Mouse (Mus musculus) cerebellum, adult (tissue): ENCODE measurements around the gene Aco1.
"Not testable (repeated sequence)": the region's sequence is repeated elsewhere in the genome, so short reads cannot be mapped to it uniquely, and the experiment has no call there.

Source experiments
- ATAC-seq: cut with Nextera tagmentation; 2 replicates; pipeline ENCODE4 v1.9.2; 2017; ENCODE audit warnings: mild to moderate bottlenecking, moderate library complexity, mixed read lengths; ENCODE audit not compliant: insufficient number of reproducible peaks, low FRiP score, low TSS enrichment

Gene Aco1

DNA sequence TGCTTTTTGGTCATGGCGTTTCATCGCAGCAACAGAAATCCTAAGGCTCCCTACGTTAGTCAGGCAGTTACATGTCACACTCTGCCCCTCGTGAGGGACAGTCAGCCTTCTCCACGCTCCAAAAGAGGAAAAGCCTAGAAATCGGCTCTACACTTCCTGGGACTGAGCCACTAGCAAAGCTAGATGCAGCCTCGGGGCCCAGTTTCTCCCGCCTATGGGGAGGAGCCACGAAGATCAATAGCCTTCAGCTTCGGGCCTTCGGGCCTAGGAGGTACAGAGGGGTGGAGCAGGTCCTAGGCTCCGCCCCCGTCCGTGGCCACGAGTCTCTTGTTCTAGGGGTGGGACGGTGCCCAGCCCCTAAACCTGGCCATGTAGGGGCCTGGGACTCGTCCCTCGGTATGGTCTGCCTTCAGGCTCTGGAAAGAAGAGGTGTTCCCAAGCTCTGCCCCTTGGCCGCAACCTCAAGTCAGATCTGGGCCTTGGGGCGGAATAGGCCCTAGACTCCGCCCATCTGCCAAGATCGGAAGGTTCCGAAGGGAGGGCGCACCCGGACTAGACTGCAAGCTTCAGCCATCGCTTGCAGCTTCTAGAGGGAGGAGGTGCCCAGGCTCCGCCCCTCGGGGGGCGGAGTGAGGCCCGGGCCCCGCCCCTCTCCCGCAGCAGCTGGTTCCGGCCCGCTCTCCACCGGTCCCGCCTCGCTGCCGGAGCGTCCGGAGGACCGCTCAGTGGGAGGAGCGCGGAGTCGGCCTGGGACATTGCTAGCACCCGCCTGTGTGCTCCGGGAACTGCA lies at the start of gene Aco1:
TSS of gene Aco1 (plus strand) at position 339 of the 790 bp plus-strand sequence.
- peak; percentile 92 for ATAC-seq

DNA sequence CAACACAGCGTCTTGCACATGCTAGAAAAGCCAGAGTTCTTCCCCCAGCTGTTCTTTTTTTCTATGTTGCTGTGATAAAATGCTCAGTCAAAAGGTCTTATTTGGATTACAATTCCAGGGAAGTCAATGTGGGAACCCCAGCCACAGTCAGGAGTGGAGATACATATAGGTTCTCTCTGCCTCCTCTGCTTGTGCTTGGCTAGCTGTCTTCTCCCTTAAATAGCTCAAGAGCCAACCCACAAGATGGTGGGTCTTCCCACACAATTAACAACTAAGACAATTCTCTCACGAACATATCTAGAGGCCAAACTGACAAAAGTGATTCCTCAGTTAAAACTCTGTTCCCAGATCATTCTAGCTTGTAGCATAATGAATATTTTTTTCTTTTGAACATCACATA lies 47.9 kb upstream of the Aco1 start:
- ATAC-seq = no peak

DNA sequence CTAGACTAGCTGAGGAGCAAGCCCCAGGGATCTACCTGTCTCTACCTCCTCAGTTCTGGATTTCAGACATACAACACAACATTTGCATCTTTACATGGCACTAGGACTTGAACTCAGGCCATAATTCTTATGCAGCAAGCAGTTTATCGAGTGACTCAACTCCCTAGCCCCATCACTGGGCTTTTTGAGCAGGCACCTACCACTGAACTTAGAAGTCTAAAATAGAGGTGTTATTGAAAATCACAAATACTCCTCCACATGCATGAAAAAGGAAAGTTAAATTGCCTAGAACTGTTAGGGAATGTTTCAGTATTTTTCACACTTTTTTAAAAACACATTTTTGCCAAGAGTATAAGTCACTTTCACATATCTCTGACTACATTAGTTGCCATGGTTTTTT lies 39.9 kb upstream of the Aco1 start:
- ATAC-seq = no peak

DNA sequence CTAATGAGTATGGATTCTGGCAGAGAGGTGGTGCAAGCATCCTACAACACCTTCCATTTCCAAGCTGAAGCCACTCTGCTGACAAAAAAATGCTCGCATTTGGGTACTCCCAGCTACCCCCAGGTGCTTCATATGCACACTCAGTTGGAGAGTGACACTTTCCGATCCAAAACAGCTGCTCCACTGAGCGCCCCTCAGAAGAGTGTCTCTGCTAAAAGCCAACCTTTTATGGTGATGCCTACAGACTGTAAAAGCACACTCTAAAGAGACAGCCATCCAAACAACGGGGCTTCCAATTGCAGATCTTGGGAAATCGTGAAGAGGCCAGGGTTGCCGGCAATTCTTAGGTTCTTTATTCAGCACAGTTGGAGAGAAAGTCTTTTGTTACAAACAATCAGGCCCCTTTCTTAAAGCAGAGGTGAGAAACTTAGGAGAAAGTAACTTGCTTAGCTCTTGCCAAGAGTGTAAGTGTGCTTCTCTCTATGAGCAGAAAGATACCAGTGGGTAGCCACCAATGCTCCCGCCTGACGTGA lies 36.8 kb upstream of the Aco1 start:
- no peak for ATAC-seq

DNA sequence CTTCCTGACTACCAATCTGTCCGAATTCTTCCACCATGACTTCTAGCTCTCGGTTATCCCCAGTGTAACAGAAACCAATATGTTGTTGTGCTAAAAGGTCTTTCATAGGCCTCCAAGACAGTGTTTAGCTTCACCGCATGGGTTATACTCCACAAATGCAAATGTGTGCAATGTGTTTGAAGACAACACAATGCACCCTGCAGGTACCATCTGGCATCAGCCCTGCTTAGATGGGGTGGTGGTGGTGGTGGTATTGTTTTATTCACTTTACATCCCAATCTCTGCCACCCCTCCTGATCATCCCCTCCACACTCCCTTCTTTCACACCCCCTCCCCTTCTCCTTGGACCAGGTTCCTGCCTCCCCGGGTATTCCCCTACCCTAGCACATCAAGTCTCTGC lies 34.9 kb upstream of the Aco1 start:
- ATAC-seq = no peak

DNA sequence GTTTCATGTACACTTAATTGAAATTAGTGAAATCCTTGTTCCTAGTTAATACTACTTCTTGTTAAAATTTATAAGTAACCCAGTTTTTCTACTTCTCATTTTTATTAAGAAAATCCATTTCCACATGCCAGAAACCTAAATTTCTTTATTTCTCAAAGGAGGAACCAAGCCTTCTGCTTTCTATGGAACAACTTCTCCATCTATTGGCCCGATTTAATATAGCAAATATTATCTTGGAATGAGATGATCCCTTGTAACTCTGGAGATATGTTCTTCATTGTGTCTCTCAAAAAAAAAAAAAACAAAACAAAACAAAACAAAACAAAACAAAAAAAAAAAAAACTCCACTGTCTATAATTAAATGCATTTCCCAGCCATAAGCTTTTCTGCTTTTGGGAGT lies 29.7 kb upstream of the Aco1 start:
- no peak for ATAC-seq

DNA sequence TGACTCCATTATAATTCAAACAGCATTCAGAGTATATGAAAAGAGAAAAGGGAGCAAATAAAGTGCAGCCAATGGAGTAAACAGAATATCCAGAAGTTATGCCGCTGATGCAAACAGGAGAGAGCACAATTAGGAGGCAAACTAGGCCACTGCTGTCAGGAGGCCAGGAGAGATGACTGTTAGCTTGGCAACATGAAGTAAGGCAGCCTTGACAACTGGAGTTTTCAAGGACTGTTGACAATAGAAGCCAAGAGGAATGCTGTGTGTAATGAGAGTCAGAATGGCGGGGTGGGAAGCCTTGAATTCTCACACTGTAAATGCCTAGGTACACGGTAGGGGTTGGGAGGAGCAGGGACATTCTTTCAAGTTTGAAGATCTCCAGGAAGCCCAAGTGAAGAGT lies 21.7 kb upstream of the Aco1 start:
- no peak for ATAC-seq

DNA sequence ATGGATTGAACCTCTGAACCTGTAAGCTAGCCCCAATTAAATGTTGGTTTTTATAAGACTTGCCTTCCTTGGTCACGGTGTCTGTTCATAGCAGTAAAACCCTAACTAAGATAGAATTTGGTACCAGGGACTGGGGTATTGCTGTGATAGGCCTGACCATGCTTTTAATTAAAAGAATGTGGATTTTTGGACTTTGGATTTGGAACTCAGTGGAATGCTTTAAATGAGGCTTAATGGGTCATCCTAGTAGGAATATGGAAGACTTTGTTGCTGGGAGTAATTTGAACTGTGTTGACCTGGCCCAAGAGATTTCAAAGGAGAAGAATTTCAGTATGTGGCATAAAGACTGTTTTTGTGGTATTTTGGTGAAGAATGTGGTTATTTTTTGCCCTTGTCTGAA lies 20.6 kb upstream of the Aco1 start:
- not testable (repeated sequence) for ATAC-seq

DNA sequence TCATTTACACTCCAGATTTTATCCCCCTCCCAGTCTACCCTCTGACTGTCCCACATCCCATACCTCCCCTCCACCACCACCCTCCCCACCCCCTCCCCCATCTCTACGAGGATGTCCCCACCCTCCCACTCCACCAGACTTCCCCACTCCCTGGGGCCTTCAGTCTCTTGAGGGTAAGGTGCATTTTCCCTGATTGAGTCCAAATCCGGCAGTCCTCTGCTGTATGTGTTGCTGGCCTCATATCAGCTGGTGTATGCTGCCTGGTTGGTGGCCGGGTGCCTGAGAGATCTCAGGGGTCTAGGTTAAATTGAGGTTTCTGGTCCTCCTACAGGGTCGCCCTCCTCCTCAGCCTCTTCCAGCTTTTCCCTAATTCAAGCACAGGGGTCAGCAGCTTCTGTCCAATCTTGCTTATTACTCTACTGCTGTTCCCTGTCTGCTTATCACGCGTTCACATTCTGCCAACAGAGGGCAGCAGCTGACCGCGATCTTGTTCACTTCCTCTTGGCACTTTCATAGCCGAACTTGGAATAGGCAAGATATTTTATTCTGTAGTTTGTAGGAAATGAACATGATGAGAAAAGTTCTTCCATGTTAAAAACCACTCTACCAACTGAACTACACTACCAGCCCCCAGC lies 8.3 kb upstream of the Aco1 start:
- ATAC-seq = peak; percentile 56; the same call in 1 of the 2 replicates

DNA sequence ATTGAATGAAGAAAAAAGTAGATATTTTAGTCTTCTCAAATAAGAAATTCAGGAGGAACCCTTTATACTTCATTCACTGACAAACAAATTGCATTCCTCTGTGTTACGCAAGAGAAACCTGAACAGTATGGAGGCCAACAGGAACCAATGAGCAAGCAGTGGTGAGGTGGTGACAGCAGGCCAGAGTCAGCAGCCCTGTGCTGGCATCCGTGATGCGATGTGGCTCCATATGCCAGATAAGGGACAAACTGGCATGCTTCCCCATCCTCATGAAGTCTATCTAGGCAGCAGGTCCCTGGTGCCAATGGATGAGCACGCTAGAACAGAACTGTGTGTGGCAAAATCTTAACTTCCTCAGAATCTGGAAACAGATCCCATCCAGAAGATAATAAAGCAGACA lies 6.4 kb upstream of the Aco1 start:
- peak; percentile 57; the same call in 1 of the 2 replicates for ATAC-seq

DNA sequence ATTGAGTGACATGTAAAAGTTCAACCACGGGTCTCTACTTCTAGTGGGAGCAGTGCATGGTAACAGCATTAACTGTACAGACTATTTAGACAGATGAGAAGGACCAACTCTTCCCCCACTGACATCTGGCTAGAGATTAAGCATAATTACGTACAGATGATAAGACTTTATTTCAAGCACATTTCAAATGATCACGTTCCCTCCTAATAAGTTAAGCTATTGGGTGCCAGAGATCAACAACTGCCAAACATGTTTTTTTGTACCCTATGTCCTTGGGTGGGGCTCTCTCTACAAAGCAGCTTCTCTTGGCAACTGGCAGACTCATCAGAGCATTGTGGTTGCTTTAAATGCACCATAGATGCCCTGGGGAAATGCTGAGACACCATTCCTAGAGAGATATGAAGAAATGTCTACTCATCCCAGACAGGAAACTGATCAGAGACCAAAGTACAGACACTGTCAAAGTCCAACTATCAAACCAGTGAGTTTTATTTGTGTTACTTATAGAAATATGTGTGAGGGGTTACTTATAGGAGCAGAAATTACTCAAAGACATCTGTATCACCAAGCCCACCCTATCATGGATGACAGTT lies 3.1 kb upstream of the Aco1 start:
- no peak for ATAC-seq

DNA sequence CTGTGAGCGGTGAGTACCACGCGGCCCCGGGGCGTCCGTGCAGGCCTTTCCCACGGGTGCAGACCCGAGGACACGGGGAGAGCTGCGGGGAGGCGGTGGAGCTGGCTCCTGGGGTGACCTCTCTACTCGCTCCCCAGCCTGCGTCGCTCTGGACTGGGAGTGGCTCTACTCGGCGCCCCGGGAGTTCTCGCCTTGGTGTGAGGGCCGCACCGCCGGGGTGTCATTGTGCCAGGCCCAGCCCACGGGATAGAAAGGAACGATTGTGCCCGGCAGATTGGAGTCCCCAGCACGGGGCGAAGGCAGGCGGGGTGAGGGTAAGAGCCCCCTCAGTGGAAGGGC lies 621 bp downstream of the Aco1 start:
- ATAC-seq = no peak; the same call in 1 of the 2 replicates

DNA sequence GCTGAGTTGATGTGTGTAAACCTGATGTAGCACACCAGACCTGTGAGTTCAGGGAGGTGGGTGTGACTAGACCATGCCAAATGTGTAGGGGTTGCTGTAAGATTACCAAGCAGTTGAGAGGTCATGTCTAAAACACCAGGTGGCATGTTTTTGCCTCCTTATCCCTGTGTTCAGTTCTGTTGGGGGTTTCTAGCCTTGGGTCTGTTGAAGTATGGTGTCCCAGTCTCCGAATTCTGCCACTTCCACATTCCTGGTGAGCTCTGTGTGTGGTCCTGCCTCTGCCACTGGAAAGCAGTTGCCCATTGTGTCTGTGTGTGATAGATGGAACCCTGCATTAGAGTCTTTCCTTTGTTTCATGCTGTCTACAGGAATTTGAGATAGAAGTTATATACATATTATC lies 1.7 kb downstream of the Aco1 start:
- ATAC-seq = no peak

DNA sequence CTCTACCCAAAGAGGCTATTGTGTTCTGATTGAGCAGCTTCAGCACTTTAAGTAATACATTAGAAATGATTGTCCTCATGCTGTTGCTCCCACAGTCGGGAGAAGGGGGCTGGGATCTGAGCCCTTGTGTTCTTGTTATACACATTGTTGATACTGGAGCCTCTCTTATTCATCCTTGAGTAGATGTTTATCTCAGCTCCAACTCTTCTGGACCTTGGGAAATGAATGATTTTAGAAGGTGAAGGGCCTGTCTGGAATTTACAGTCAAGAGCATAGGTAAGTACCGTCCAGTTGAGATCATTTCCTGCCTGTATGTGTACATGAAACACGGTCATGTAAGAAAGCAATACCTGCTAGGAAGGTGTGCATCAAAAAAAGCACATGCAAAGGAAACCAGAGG lies 2.1 kb downstream of the Aco1 start:
- ATAC-seq = no peak

DNA sequence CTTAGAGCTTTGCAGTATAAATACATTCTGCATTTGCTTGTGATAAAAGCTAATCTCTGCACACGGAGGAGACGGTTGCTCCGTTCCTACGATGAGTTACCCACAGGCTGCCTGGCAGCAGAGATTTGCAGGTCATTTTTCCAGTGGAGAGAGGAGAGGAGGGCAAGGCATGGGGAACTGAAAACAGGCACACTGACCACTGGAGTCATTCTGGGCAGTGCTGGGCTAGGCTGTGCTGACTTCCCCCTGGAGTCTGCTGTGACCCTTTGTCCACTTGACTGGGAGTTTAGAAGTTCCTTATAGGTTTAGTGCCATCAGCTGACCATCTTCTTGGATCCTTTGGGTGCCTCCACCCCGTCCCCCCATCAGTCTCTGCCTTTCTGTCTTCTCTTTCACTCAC lies 5.4 kb downstream of the Aco1 start:
- ATAC-seq = no peak

DNA sequence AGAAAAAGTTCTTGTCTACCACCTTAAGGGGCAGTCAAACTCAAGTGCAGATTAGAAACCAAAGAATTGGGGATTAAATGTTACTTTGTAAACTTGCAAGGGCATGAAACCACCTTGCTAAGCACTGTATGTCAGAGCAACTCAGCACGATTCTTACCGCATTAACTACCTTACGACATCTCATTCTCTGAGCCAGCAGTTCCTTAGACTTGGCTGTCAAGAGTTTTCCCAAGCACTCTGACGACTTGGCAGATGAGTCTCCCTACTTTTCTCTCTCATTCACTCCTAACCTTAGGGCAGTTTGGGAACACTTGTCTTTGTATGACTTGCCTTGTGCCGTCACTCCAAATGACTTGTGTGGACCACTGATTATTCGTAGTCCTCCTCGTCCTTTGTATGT lies 7.2 kb downstream of the Aco1 start:
- ATAC-seq = no peak

DNA sequence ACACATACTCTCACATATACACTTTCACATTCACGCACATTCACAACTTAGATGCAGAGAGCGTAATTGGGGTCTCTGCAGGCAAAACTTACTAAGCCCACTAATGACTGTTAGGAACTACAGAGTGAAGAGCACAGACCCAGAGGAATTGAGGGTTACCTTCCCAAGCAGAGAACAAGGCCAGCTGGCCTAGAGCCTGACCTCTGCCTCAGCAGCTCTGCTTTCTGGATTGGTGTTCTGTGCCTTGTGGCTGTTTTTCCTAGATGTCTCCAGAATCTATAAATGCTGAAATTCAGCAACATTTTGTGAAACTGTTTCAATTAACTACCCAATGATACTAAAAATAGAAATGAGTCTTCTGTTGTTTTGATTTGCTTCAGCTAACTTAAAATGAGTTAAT lies 9.9 kb downstream of the Aco1 start:
- ATAC-seq = no peak

DNA sequence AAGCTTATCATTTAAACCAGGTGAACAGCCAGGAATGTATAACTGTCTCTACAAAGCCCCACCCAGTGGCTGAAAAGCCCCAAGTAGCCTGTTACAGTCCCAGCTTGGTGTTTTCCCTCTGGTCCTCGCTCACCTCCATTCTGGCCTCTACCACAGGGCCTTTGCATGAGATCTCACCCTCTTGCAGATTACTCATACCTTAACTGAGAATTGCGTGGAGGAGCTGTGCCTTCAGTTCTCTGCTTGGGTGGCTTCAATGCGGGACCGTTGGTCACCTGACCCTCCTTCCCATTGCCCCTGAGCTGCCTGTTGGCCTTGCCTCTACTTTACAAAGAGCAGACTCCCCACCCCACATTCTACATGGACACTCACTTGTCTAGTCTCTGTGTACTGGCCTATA lies 10.6 kb downstream of the Aco1 start:
- no peak for ATAC-seq

DNA sequence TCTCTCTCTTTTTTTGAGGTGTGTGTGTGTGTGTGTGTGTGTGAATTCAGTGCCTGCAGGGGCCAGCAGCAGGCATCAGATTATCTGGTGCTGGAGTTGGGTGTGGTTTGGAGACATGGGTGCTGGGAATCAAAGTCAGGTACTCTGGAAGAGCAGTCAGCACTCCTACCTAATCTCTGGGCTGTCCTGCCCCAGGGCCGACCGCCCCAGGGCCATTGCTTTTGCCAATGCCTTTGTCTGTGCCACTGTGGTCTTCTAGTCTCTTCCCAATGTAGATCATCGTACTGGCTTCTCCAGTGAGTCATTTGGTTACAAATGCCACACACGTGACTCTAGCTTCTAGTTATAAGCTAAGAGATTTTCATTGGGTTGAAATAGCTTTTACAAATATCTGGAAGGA lies 11.9 kb downstream of the Aco1 start:
- no peak for ATAC-seq

DNA sequence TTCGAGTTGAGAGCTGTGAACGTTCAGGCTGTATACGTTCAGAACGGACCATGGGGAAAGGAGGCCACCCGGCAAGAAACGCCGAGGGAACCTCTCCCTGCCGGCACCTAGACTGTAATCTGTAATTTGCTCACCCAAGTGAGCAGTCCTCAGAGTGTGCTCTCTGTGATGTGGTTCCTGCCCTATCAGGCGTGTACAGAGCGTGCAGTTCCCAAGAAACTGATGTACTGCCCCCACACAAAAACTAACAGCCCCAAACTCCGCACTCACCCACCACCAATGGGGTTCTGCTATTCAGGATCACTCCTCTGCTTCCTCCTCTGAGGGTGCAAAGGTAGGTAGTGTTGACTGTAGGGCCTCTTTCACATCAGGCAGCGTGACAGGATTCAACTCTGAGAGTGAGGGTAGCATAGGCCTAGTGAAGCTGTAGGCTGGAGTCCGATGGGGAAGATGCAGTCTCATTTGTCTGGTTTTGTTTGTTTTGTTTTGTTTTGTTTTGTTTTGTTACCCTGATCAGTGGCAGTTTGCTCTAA lies 12.7 kb downstream of the Aco1 start:
- ATAC-seq = no peak

DNA sequence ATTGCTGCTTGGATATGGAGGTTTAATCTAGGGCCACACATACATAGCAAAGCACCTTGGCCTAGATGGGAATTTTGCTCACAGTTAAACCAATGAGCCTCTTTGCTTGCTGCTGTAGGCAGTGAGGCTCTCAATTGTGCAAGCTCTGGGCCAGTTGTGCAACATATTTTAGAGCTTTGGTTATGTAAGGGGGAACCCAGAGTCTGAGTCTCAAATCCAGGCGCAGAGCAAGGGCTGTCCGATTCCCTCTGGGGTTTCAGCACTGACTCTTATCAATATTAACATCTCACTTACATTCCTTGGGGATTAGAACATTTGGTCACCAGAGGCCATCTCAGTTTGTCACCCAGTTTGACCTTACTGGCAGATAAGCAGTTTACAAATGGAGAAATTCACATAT lies 13.3 kb downstream of the Aco1 start:
- no peak for ATAC-seq
